Mouse (Mus musculus) mouse trophoblast stem cell (cell line): ENCODE measurements around the gene Plekho2.

ENCODE experiments used
- in situ Hi-C, 2 experiments: fragments of 300-500 bp; cut with MseI, MboI; formaldehyde crosslinking; loops; 2 replicates in 1 of 2; 3 replicates in 1 of 2; pipeline ENCODE4 v1.15.1; 2025

The Plekho2 gene

GRCm38 (mm10) chr9:65579781-65580371 is at the start of gene Plekho2:
Gene Plekho2, minus strand, starts transcription at chr9:65580040.
- in situ Hi-C loops = loop anchor here (5.0 kb wide), 2 partner anchors 53 to 58 kb away; partner anchors contain the start of gene Ankdd1a (in 1 of the 2)

- in situ Hi-C loops = no loop called here
Measured at GRCm38 (mm10) chr9:65629025-65629766, 49.4 kb upstream of the Plekho2 start, which contains the start of gene Rbpms2. Gene Rbpms2, plus strand, starts transcription at chr9:65629648.

GRCm38 (mm10) chr9:65624266-65624665 is 44.4 kb upstream of the Plekho2 start:
- in situ Hi-C loops = loop anchor here in 1 of 2 experiments (5.0 kb wide), 1 partner anchor 38 kb away; no protein-coding TSS in a partner anchor

- in situ Hi-C loops = loop anchor here in 1 of 2 experiments (5.0 kb wide), 1 partner anchor 39 kb away; no protein-coding TSS in a partner anchor
Measured at GRCm38 (mm10) chr9:65622826-65623225, 43.0 kb upstream of the Plekho2 start.

- in situ Hi-C loops = loop anchor here in 1 of 2 experiments (5.0 kb wide), 1 partner anchor 41 kb away; no protein-coding TSS in a partner anchor
Measured at GRCm38 (mm10) chr9:65621666-65622065, 41.8 kb upstream of the Plekho2 start.

- in situ Hi-C loops = loop anchor here in 1 of 2 experiments (5.0 kb wide), 1 partner anchor 41 kb away; no protein-coding TSS in a partner anchor
Measured at GRCm38 (mm10) chr9:65621196-65621595, 41.4 kb upstream of the Plekho2 start.

- in situ Hi-C loops = no loop called here
Measured at GRCm38 (mm10) chr9:65619311-65619710, 39.5 kb upstream of the Plekho2 start.

- in situ Hi-C loops = no loop called here
Measured at GRCm38 (mm10) chr9:65613098-65613497, 33.3 kb upstream of the Plekho2 start.

- in situ Hi-C loops = no loop called here
Measured at GRCm38 (mm10) chr9:65611969-65612486, 32.2 kb upstream of the Plekho2 start.

- in situ Hi-C loops = loop anchor here in 1 of 2 experiments (5.0 kb wide), 1 partner anchor 55 kb away; no protein-coding TSS in a partner anchor
Measured at GRCm38 (mm10) chr9:65607120-65607519, 27.3 kb upstream of the Plekho2 start.

- in situ Hi-C loops = loop anchor here in 1 of 2 experiments (5.0 kb wide), 1 partner anchor 56 kb away; no protein-coding TSS in a partner anchor
Measured at GRCm38 (mm10) chr9:65606321-65607109, 26.7 kb upstream of the Plekho2 start.

- in situ Hi-C loops = loop anchor here in 1 of 2 experiments (5.0 kb wide), 1 partner anchor 57 kb away; no protein-coding TSS in a partner anchor
Measured at GRCm38 (mm10) chr9:65605471-65606136, 25.8 kb upstream of the Plekho2 start.

- in situ Hi-C loops = no loop called here
Measured at GRCm38 (mm10) chr9:65603401-65604102, 23.7 kb upstream of the Plekho2 start.

- in situ Hi-C loops = no loop called here
Measured at GRCm38 (mm10) chr9:65600951-65601350, 21.1 kb upstream of the Plekho2 start.

- in situ Hi-C loops = no loop called here
Measured at GRCm38 (mm10) chr9:65598765-65599249, 19.0 kb upstream of the Plekho2 start.

GRCm38 (mm10) chr9:65593596-65593995 is 13.8 kb upstream of the Plekho2 start:
- in situ Hi-C loops = no loop called here

- in situ Hi-C loops = no loop called here
Measured at GRCm38 (mm10) chr9:65592721-65593120, 12.9 kb upstream of the Plekho2 start.

GRCm38 (mm10) chr9:65589091-65589490 is 9.3 kb upstream of the Plekho2 start:
- in situ Hi-C loops = no loop called here

- in situ Hi-C loops = no loop called here
Measured at GRCm38 (mm10) chr9:65587573-65588358, 7.9 kb upstream of the Plekho2 start.
